Mouse (Mus musculus) adrenal gland, adult 8-10 months (tissue): Measurements from ENCODE around the gene Psma4. TPM values are rescaled to one million over a fixed set of nuclear protein-coding genes. Genes with fewer than 3 reads are reported as not detected.
"Not testable (repeated sequence)": the region's sequence is repeated elsewhere in the genome, so short reads cannot be mapped to it uniquely, and the experiment has no call there.

Experiments
- DNase-seq: peaks from one replicate; pipeline ENCODE4 v3.0.0; 2022
- total RNA-seq, 4 experiments: library from RNA; stranded (reverse); gene quantifications; 2 replicates each; pipeline ENCODE4 v1.2.4; 2022

The Psma4 gene
- 100 to 1,000 TPM; 144 to 175 (median 159) TPM for total RNA-seq

GRCm38 (mm10) chr9:54950575-54951321, at the start of gene Psma4, which contains the start of gene AY074887:
Gene Psma4, plus strand, starts transcription at chr9:54950790.
Gene AY074887, minus strand, starts transcription at chr9:54950998.
- DNase-seq, result peak; percentile 83

GRCm38 (mm10) chr9:54909446-54909845, 41.1 kb upstream of the Psma4 start:
- DNase-seq, result no peak

GRCm38 (mm10) chr9:54915576-54915975, 35.0 kb upstream of the Psma4 start:
- DNase-seq, result no peak

- no peak for DNase-seq
These were observed 34.2 kb upstream of the Psma4 start for GRCm38 (mm10) chr9:54916401-54916800.

- DNase-seq, result peak; percentile 84
These were observed 33.4 kb upstream of the Psma4 start, which contains the start of gene Hykk for GRCm38 (mm10) chr9:54917010-54917677. Gene Hykk, plus strand, starts transcription at chr9:54917283.

GRCm38 (mm10) chr9:54918191-54918590, 32.4 kb upstream of the Psma4 start:
- DNase-seq, result no peak

GRCm38 (mm10) chr9:54918781-54919180, 31.8 kb upstream of the Psma4 start:
- no peak for DNase-seq

- DNase-seq, result no peak
These were observed 30.6 kb upstream of the Psma4 start for GRCm38 (mm10) chr9:54919946-54920345.

- no peak for DNase-seq
These were observed 19.8 kb upstream of the Psma4 start for GRCm38 (mm10) chr9:54930741-54931140.

GRCm38 (mm10) chr9:54931765-54932164, 18.8 kb upstream of the Psma4 start:
- no peak for DNase-seq

- no peak for DNase-seq
These were observed 18.2 kb upstream of the Psma4 start for GRCm38 (mm10) chr9:54932379-54932778.

GRCm38 (mm10) chr9:54942071-54942470, 8.5 kb upstream of the Psma4 start:
- no peak for DNase-seq

- no peak for DNase-seq
These were observed 6.1 kb upstream of the Psma4 start for GRCm38 (mm10) chr9:54944467-54944866.

- no peak for DNase-seq
These were observed 4.3 kb upstream of the Psma4 start for GRCm38 (mm10) chr9:54946256-54946655.

GRCm38 (mm10) chr9:54949465-54949864, 1.1 kb upstream of the Psma4 start:
- DNase-seq, result no peak

GRCm38 (mm10) chr9:54950162-54950561, 428 bp upstream of the Psma4 start:
- DNase-seq, result not testable (repeated sequence)

- DNase-seq, result no peak
These were observed 10.5 kb downstream of the Psma4 start for GRCm38 (mm10) chr9:54961059-54961458.

GRCm38 (mm10) chr9:54963669-54964068, 13.1 kb downstream of the Psma4 start:
- DNase-seq, result no peak

GRCm38 (mm10) chr9:54969972-54970637, 19.5 kb downstream of the Psma4 start:
- no peak for DNase-seq

- DNase-seq, result no peak
These were observed 30.1 kb downstream of the Psma4 start, which contains the start of gene Chrna5 for GRCm38 (mm10) chr9:54980674-54981073. Gene Chrna5, plus strand, starts transcription at chr9:54980880.

- DNase-seq, result peak; percentile 2
These were observed 31.0 kb downstream of the Psma4 start for GRCm38 (mm10) chr9:54981291-54982191.

GRCm38 (mm10) chr9:54982401-54982800, 31.8 kb downstream of the Psma4 start:
- no peak for DNase-seq
